Mouse (Mus musculus) adrenal gland, adult 8-10 months (tissue): ENCODE measurements around the gene Dhrs7c. TPM values are rescaled to one million over a fixed set of nuclear protein-coding genes. Genes with fewer than 3 reads are reported as not detected.
A peak's percentile ranks its signal among the peaks of the same experiment; 100 is the strongest.

ENCODE experiments used
- DNase-seq: peaks from one replicate; pipeline ENCODE4 v3.0.0; 2022
- total RNA-seq, 4 experiments: library from RNA; stranded (reverse); gene quantifications; 2 replicates each; pipeline ENCODE4 v1.2.4; 2022

Gene Dhrs7c
- total RNA-seq, result not detected

GRCm38 (mm10) chr11:67797931-67798330 is at the start of gene Dhrs7c:
TSS of gene Dhrs7c (plus strand) at chr11:67798187.
- no peak for DNase-seq

- DNase-seq, result no peak
Observed at GRCm38 (mm10) chr11:67756287-67756686, 41.7 kb upstream of the Dhrs7c start.

- DNase-seq, result no peak
Observed at GRCm38 (mm10) chr11:67757373-67758167, 40.4 kb upstream of the Dhrs7c start.

- no peak for DNase-seq
Observed at GRCm38 (mm10) chr11:67771053-67771452, 26.9 kb upstream of the Dhrs7c start, which contains the start of gene Glp2r. TSS of gene Glp2r (minus strand) at chr11:67771153.

- DNase-seq, result no peak
Observed at GRCm38 (mm10) chr11:67771691-67772090, 26.3 kb upstream of the Dhrs7c start.

GRCm38 (mm10) chr11:67772577-67772976 is 25.4 kb upstream of the Dhrs7c start:
- peak; percentile 7 for DNase-seq

GRCm38 (mm10) chr11:67774379-67774778 is 23.6 kb upstream of the Dhrs7c start, which contains the start of gene Gsg1l2:
TSS of gene Gsg1l2 (plus strand) at chr11:67774608.
- DNase-seq, result no peak

- no peak for DNase-seq
Observed at GRCm38 (mm10) chr11:67790182-67790581, 7.8 kb upstream of the Dhrs7c start.

GRCm38 (mm10) chr11:67800130-67800723 is 2.2 kb downstream of the Dhrs7c start:
- DNase-seq, result no peak

GRCm38 (mm10) chr11:67801169-67801568 is 3.2 kb downstream of the Dhrs7c start:
- DNase-seq, result no peak

GRCm38 (mm10) chr11:67805538-67805937 is 7.6 kb downstream of the Dhrs7c start:
- no peak for DNase-seq

GRCm38 (mm10) chr11:67806832-67807597 is 9.0 kb downstream of the Dhrs7c start:
- no peak for DNase-seq

GRCm38 (mm10) chr11:67808051-67808450 is 10.1 kb downstream of the Dhrs7c start:
- no peak for DNase-seq

- DNase-seq, result no peak
Observed at GRCm38 (mm10) chr11:67811535-67811934, 13.5 kb downstream of the Dhrs7c start.

- DNase-seq, result no peak
Observed at GRCm38 (mm10) chr11:67819604-67820003, 21.6 kb downstream of the Dhrs7c start.

- DNase-seq, result no peak
Observed at GRCm38 (mm10) chr11:67820221-67820620, 22.2 kb downstream of the Dhrs7c start.

GRCm38 (mm10) chr11:67821560-67821959 is 23.6 kb downstream of the Dhrs7c start:
- no peak for DNase-seq

- DNase-seq, result no peak
Observed at GRCm38 (mm10) chr11:67828360-67829059, 30.5 kb downstream of the Dhrs7c start.

- no peak for DNase-seq
Observed at GRCm38 (mm10) chr11:67829530-67829929, 31.5 kb downstream of the Dhrs7c start.

- no peak for DNase-seq
Observed at GRCm38 (mm10) chr11:67831820-67832219, 33.8 kb downstream of the Dhrs7c start.

- no peak for DNase-seq
Observed at GRCm38 (mm10) chr11:67835408-67836078, 37.6 kb downstream of the Dhrs7c start.

- no peak for DNase-seq
Observed at GRCm38 (mm10) chr11:67839810-67840209, 41.8 kb downstream of the Dhrs7c start.
